Mouse (Mus musculus) liver, embryonic 15.5 days (tissue): ENCODE data around the gene Snapc5. TPM values are rescaled to one million over a fixed set of nuclear protein-coding genes. Genes with fewer than 3 reads are reported as not detected.

ENCODE experiments used
- ATAC-seq: fragments of 200-750 bp; cut with Nextera tagmentation; 2 replicates; pipeline ENCODE4 v1.8.0; 2017; ENCODE audit warnings: moderate number of reproducible peaks, mild to moderate bottlenecking, moderate library complexity; ENCODE audit not compliant: insufficient read depth
- H3K27ac ChIP-seq: fragments of 300-500 bp; sonication (generic); replicated peaks from 2 replicates; pipeline ENCODE4 v1.5.1; 2015; ENCODE audit warnings: mild to moderate bottlenecking, inconsistent platforms
- H3K27me3 ChIP-seq: fragments of 300-500 bp; sonication (generic); 2 replicates; pipeline ENCODE4 v1.6.1; 2015; ENCODE audit warnings: mild to moderate bottlenecking, inconsistent platforms
- H3K36me3 ChIP-seq: fragments of 300-500 bp; sonication (generic); replicated peaks from 2 replicates; pipeline ENCODE4 v1.6.1; 2015; ENCODE audit warnings: moderate library complexity, mild to moderate bottlenecking, inconsistent platforms
- H3K4me1 ChIP-seq: fragments of 300-500 bp; sonication (generic); replicated peaks from 2 replicates; pipeline ENCODE4 v1.6.1; 2015; ENCODE audit warnings: inconsistent platforms
- H3K4me2 ChIP-seq: fragments of 300-500 bp; sonication (generic); 2 replicates; pipeline ENCODE4 v1.6.1; 2015; ENCODE audit warnings: moderate library complexity, mild to moderate bottlenecking, inconsistent platforms
- H3K4me3 ChIP-seq: fragments of 300-500 bp; sonication (generic); replicated peaks from 2 replicates; pipeline ENCODE4 v1.5.1; 2015; ENCODE audit warnings: mild to moderate bottlenecking, inconsistent platforms
- H3K9ac ChIP-seq: fragments of 300-500 bp; sonication (generic); 2 replicates; pipeline ENCODE4 v1.6.1; 2015; ENCODE audit warnings: moderate library complexity, mild to moderate bottlenecking, inconsistent platforms
- H3K9me3 ChIP-seq: fragments of 300-500 bp; sonication (generic); replicated peaks from 2 replicates; pipeline ENCODE4 v1.6.1; 2016; ENCODE audit warnings: inconsistent platforms
- WGBS: fragments of 180-500 bp; shearing (Covaris S2); methylation state at CpG from one replicate; pipeline ENCODE4 v1.1.7; 2015; ENCODE audit warnings: mixed read lengths; ENCODE audit not compliant: insufficient replicate concordance; 5-methylcytosine and 5-hydroxymethylcytosine counted together
- polyA plus RNA-seq: library from polyadenylated mRNA; unstranded; fragments of >200 nt; fragmentation: Nextera tagmentation; extraction: Ambion mirVana; gene quantifications from 2 replicates; pipeline ENCODE4 v1.2.1, GENCODE M21; 2015

Gene Snapc5
- polyA plus RNA-seq, 1 experiment from 2014 or later = 11.2 TPM

- H3K9ac ChIP-seq = no peak overlapping the region
- H3K36me3 ChIP-seq = peaks cover 9% of the 10 kb centered on the region; the same call in 1 of the 2 replicates
- no peak overlapping the region for H3K4me2 ChIP-seq
- H3K4me3 ChIP-seq = no peak overlapping the region
- WGBS = 40% methylated on average over 2 of the region's 2 CpGs
- no peak overlapping the region for H3K27ac ChIP-seq
- no peaks in the 10 kb centered on the region for H3K9me3 ChIP-seq
- ATAC-seq = no peak
- H3K27me3 ChIP-seq = no peaks in the 10 kb centered on the region
- peaks cover 11% of the 10 kb centered on the region; the same call in 1 of the 2 replicates for H3K4me1 ChIP-seq
Measured at GRCm38 (mm10) chr9:64199897-64200296, 20.8 kb downstream of the Snapc5 start.

- Histone ChIP-seq H3K4me1 (peaks cover 11% of the 10 kb centered on the region; the same call in 1 of the 2 replicates), H3K9ac (no peak overlapping the region), H3K36me3 (peaks cover 13% of the 10 kb centered on the region; the same call in 1 of the 2 replicates), H3K4me3 (no peak overlapping the region), H3K27ac (0 out of 2 replicates have a peak overlapping the region, but pooled peaks have one; percentile 3), H3K4me2 (no peak overlapping the region), H3K27me3 (no peaks in the 10 kb centered on the region), H3K9me3 (no peaks in the 10 kb centered on the region)
- no peak for ATAC-seq
Measured at GRCm38 (mm10) chr9:64202331-64202730, 23.3 kb downstream of the Snapc5 start.

GRCm38 (mm10) chr9:64202866-64203265 is 23.8 kb downstream of the Snapc5 start:
- Histone ChIP-seq H3K4me1 (peaks cover 11% of the 10 kb centered on the region; the same call in 1 of the 2 replicates), H3K36me3 (peaks cover 13% of the 10 kb centered on the region; the same call in 1 of the 2 replicates), H3K27ac (0 out of 2 replicates have a peak overlapping the region, but pooled peaks have one; percentile 3), H3K27me3 (no peaks in the 10 kb centered on the region), H3K9ac (no peak overlapping the region), H3K4me3 (no peak overlapping the region), H3K4me2 (no peak overlapping the region), H3K9me3 (no peaks in the 10 kb centered on the region)
- ATAC-seq = no peak

GRCm38 (mm10) chr9:64207509-64208084 is 28.5 kb downstream of the Snapc5 start:
- no peaks in the 10 kb centered on the region for H3K9me3 ChIP-seq
- no peak overlapping the region for H3K4me3 ChIP-seq
- H3K27ac ChIP-seq = no peak overlapping the region
- H3K36me3 ChIP-seq = peaks cover 29% of the 10 kb centered on the region
- no peak overlapping the region for H3K4me2 ChIP-seq
- no peaks in the 10 kb centered on the region for H3K27me3 ChIP-seq
- 80% methylated on average over 3 of the region's 3 CpGs for WGBS
- H3K4me1 ChIP-seq = 0 out of 2 replicates have a peak, but pooled peaks cover 3% of the 10 kb centered on the region
- no peak overlapping the region for H3K9ac ChIP-seq
- no peak for ATAC-seq

GRCm38 (mm10) chr9:64214452-64214851 is 35.4 kb downstream of the Snapc5 start:
- 0 out of 2 replicates have a peak, but pooled peaks cover 3% of the 10 kb centered on the region for H3K4me1 ChIP-seq
- no peak overlapping the region for H3K4me2 ChIP-seq
- no peaks in the 10 kb centered on the region for H3K9me3 ChIP-seq
- H3K27ac ChIP-seq = no peak overlapping the region
- no peak for ATAC-seq
- H3K9ac ChIP-seq = no peak overlapping the region
- WGBS = 78% methylated on average over 17 of the region's 17 CpGs
- 0 out of 2 replicates have a peak, but pooled peaks cover 17% of the 10 kb centered on the region for H3K36me3 ChIP-seq
- H3K4me3 ChIP-seq = no peak overlapping the region
- no peaks in the 10 kb centered on the region for H3K27me3 ChIP-seq

- Histone ChIP-seq H3K9me3 (no peaks in the 10 kb centered on the region), H3K4me3 (no peak overlapping the region), H3K27ac (no peak overlapping the region), H3K36me3 (0 out of 2 replicates have a peak, but pooled peaks cover 14% of the 10 kb centered on the region), H3K27me3 (no peaks in the 10 kb centered on the region), H3K9ac (no peak overlapping the region), H3K4me1 (0 out of 2 replicates have a peak, but pooled peaks cover 7% of the 10 kb centered on the region), H3K4me2 (no peak overlapping the region)
- WGBS = 19% methylated on average over 4 of the region's 4 CpGs
- no peak for ATAC-seq
Measured at GRCm38 (mm10) chr9:64216090-64216489, 37.0 kb downstream of the Snapc5 start.

- H3K27ac ChIP-seq = no peak overlapping the region
- no peak overlapping the region for H3K4me3 ChIP-seq
- no peaks in the 10 kb centered on the region for H3K27me3 ChIP-seq
- 0 out of 2 replicates have a peak, but pooled peaks cover 8% of the 10 kb centered on the region for H3K4me1 ChIP-seq
- ATAC-seq = no peak
- WGBS = 83% methylated on average over 2 of the region's 2 CpGs
- 0 out of 2 replicates have a peak, but pooled peaks cover 9% of the 10 kb centered on the region for H3K36me3 ChIP-seq
- H3K9me3 ChIP-seq = no peaks in the 10 kb centered on the region
- no peak overlapping the region for H3K9ac ChIP-seq
- H3K4me2 ChIP-seq = no peak overlapping the region
Measured at GRCm38 (mm10) chr9:64216641-64217040, 37.6 kb downstream of the Snapc5 start.

GRCm38 (mm10) chr9:64217887-64218286 is 38.8 kb downstream of the Snapc5 start:
- Histone ChIP-seq H3K4me2 (no peak overlapping the region), H3K9ac (no peak overlapping the region), H3K27me3 (no peaks in the 10 kb centered on the region), H3K4me1 (0 out of 2 replicates have a peak, but pooled peaks cover 16% of the 10 kb centered on the region), H3K9me3 (no peaks in the 10 kb centered on the region), H3K36me3 (no peaks in the 10 kb centered on the region), H3K4me3 (no peak overlapping the region), H3K27ac (no peak overlapping the region)
- ATAC-seq = no peak

GRCm38 (mm10) chr9:64219305-64219704 is 40.2 kb downstream of the Snapc5 start:
- 0 out of 2 replicates have a peak, but pooled peaks cover 16% of the 10 kb centered on the region for H3K4me1 ChIP-seq
- H3K27me3 ChIP-seq = no peaks in the 10 kb centered on the region
- no peaks in the 10 kb centered on the region for H3K36me3 ChIP-seq
- WGBS = 75% methylated on average over 1 of the region's 1 CpGs
- H3K4me2 ChIP-seq = no peak overlapping the region
- ATAC-seq = no peak
- no peak overlapping the region for H3K27ac ChIP-seq
- H3K9ac ChIP-seq = no peak overlapping the region
- H3K4me3 ChIP-seq = no peak overlapping the region
- H3K9me3 ChIP-seq = no peaks in the 10 kb centered on the region

- no peaks in the 10 kb centered on the region for H3K27me3 ChIP-seq
- no peaks in the 10 kb centered on the region for H3K9me3 ChIP-seq
- ATAC-seq = no peak
- H3K27ac ChIP-seq = no peak overlapping the region
- H3K36me3 ChIP-seq = no peaks in the 10 kb centered on the region
- H3K4me2 ChIP-seq = no peak overlapping the region
- H3K4me1 ChIP-seq = 0 out of 2 replicates have a peak, but pooled peaks cover 16% of the 10 kb centered on the region
- H3K4me3 ChIP-seq = no peak overlapping the region
- WGBS = 73% methylated on average over 10 of the region's 10 CpGs
- H3K9ac ChIP-seq = no peak overlapping the region
Measured at GRCm38 (mm10) chr9:64219772-64220420, 40.8 kb downstream of the Snapc5 start.

- ATAC-seq = no peak
- Histone ChIP-seq H3K4me2 (no peak overlapping the region), H3K4me1 (0 out of 2 replicates have a peak, but pooled peaks cover 16% of the 10 kb centered on the region), H3K9me3 (no peaks in the 10 kb centered on the region), H3K27me3 (no peaks in the 10 kb centered on the region), H3K36me3 (no peaks in the 10 kb centered on the region), H3K9ac (no peak overlapping the region), H3K4me3 (no peak overlapping the region), H3K27ac (no peak overlapping the region)
- WGBS = 51% methylated on average over 1 of the region's 1 CpGs
Measured at GRCm38 (mm10) chr9:64220603-64221002, 41.5 kb downstream of the Snapc5 start.
